8 mouse cellular contexts compared by ENCODE assay signal in the genomic region with DNA sequence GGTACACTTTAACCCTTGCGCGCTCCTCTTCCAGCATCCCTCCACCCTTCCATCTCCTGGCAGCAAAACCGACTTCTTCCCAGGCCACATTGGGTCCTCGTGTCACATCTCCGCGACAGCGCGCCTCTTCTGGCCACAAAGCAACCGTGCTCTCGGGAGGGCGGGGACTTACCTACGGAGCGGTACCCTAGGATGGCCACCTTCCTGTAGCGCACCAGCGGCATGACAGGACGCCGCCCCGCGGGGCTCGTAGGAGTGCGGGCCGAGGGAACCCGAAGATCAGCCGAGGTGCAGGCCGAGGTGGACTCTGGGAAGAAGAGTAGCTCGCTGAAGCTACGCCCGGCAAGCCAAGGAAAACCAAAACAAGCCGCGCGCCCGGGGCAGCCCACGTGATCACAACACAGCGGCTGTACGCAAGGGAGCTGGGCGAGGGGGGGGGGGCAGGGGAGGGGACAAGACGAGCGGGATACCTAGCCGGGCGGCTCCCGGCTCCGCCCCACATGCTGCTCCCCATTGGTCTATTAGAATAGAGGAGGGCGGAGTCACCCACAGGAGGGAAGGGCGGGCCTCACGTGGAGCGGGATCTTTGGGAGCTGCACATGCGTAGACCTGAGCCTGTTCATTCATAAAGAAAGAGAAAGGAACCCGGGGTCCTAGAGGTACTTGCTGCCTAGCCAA. TPM values are rescaled to one million over a fixed set of nuclear protein-coding genes. Genes with fewer than 3 reads are reported as not detected.
DNase-seq lines count a peak whose midpoint lies in the region; ATAC-seq lines count a peak whose summit lies in the region.

No protein-coding gene starts in this region.

- H3K4me1 ChIP-seq in hindbrain, embryonic 15.5 days (replicated peaks) = peaks cover 24% of the 10 kb centered on the region

- WGBS in hindbrain, embryonic 15.5 days = under 1% methylated on average over 45 of the region's 48 CpGs
- under 1% methylated on average over 48 of the region's 48 CpGs for WGBS in macrophage (ENCODE audit: missing documents)

- H3K4me3 ChIP-seq in hindbrain, embryonic 15.5 days = peak overlapping the region; percentile 66
- peak overlapping the region; percentile 57 for H3K4me3 ChIP-seq in macrophage (ENCODE audit: inconsistent target)

- H3K9me3 ChIP-seq in hindbrain, embryonic 15.5 days = no peaks in the 10 kb centered on the region

- H3K27me3 ChIP-seq in hindbrain, embryonic 15.5 days = no peaks in the 10 kb centered on the region

- H3K79me2 ChIP-seq in macrophage (ENCODE audit: inconsistent target) = no peaks in the 10 kb centered on the region

- peak overlapping the region; percentile 77 for H3K4me2 ChIP-seq in hindbrain, embryonic 15.5 days

- H3K36me3 ChIP-seq in hindbrain, embryonic 15.5 days = peaks cover 4% of the 10 kb centered on the region; the same call in 1 of the 2 replicates
- H3K36me3 ChIP-seq in macrophage (ENCODE audit: inconsistent target) = no peaks in the 10 kb centered on the region

- ATAC-seq in hindbrain, embryonic 15.5 days (ENCODE audit: low FRiP score, low read depth) = peak; percentile 97

- peak; percentile 89 for DNase-seq in WW6 (ENCODE audit: low read depth, low spot score)
- peak; percentile 92 for DNase-seq in cerebellum, postnatal 36 days
- DNase-seq in frontal cortex, postnatal 36 days (ENCODE audit: low spot score in 2 of 2) = peak; percentile 85 to 91
- peak; percentile 78 to 88 for DNase-seq in left cerebral cortex, adult 18-20 months (ENCODE audit: low spot score in 2 of 2)
- DNase-seq in right cerebral cortex, adult 18-20 months = peak; percentile 96
- peak; percentile 72 for DNase-seq in urinary bladder, postnatal 25 days (ENCODE audit: low spot score)

- peak overlapping the region; percentile 62 for H3K9ac ChIP-seq in hindbrain, embryonic 15.5 days

- peak overlapping the region; percentile 83 for H3K27ac ChIP-seq in hindbrain, embryonic 15.5 days (replicated peaks)
- H3K27ac ChIP-seq in macrophage = no peak overlapping the region; the same call in 1 of the 2 replicates

RNA-seq across cellular contexts. Expression of a gene that starts 10.1 kb away (rescaled TPM):
- 10.6 and 11.4 TPM in 2 replicates for polyA plus RNA-seq in hindbrain, embryonic 15.5 days (2015; fragmentation: Nextera tagmentation; extraction: Ambion mirVana)
- 10 to 100 TPM; 74.3 to 77.8 TPM for total RNA-seq in left cerebral cortex, adult 18-20 months (2021)
- total RNA-seq in macrophage (2018; cell fraction: chromatin; rRNA removed) = 100 to 1,000 TPM; 122 to 676 (median 339) TPM
- total RNA-seq in macrophage (2018; cell fraction: cytosol; rRNA removed) = 10 to 100 TPM; 43.4 to 81.0 (median 59.4) TPM
- 100 to 1,000 TPM in 25 of 26 experiments, 10 to 100 TPM in 1; 94.8 to 215 (median 174) TPM for total RNA-seq in macrophage (2018; cell fraction: nucleus; rRNA removed)
- 17.3 to 22.5 TPM (median 19.8 TPM) in 3 replicates for polyA plus RNA-seq in macrophage (2018)

RNA-seq across cellular contexts. Expression of a gene that starts 13.2 kb away (rescaled TPM):
- polyA plus RNA-seq in hindbrain, embryonic 15.5 days (2015; fragmentation: Nextera tagmentation; extraction: Ambion mirVana) = 32.1 and 34.5 TPM in 2 replicates
- 10 to 100 TPM in 1 of 2 experiments, 1 to 10 TPM in 1; 8.6 to 12.9 TPM for total RNA-seq in left cerebral cortex, adult 18-20 months (2021)
- total RNA-seq in macrophage (2018; cell fraction: chromatin; rRNA removed) = 1 to 10 TPM in 20 of 26 experiments, under 1 TPM in 2, not detected in 4; 0.37 to 8.0 (median 2.5) TPM
- 1 to 10 TPM in 21 of 26 experiments, under 1 TPM in 5; 0.51 to 2.0 (median 1.3) TPM for total RNA-seq in macrophage (2018; cell fraction: cytosol; rRNA removed)
- 1 to 10 TPM in 18 of 26 experiments, under 1 TPM in 5, not detected in 3; 0.56 to 4.5 (median 2.0) TPM for total RNA-seq in macrophage (2018; cell fraction: nucleus; rRNA removed)
- 0.52 to 3.0 TPM (median 2.4 TPM) in 3 replicates for polyA plus RNA-seq in macrophage (2018)

RNA-seq across cellular contexts. Expression of a gene that starts 17.2 kb away (rescaled TPM):
- 1.9 and 2.5 TPM in 2 replicates for polyA plus RNA-seq in hindbrain, embryonic 15.5 days (2015; fragmentation: Nextera tagmentation; extraction: Ambion mirVana)
- under 1 TPM; 0.21 to 0.26 TPM for total RNA-seq in left cerebral cortex, adult 18-20 months (2021)
- under 1 TPM in 15 of 26 experiments, not detected in 11; 0.18 to 0.97 (median 0.51) TPM for total RNA-seq in macrophage (2018; cell fraction: chromatin; rRNA removed)
- total RNA-seq in macrophage (2018; cell fraction: cytosol; rRNA removed) = under 1 TPM in 6 of 26 experiments, not detected in 20; 0.03 to 0.05 (median 0.04) TPM
- 1 to 10 TPM in 2 of 26 experiments, under 1 TPM in 15, not detected in 9; 0.12 to 1.4 (median 0.24) TPM for total RNA-seq in macrophage (2018; cell fraction: nucleus; rRNA removed)
- not detected in 3 replicates for polyA plus RNA-seq in macrophage (2018)

RNA-seq across cellular contexts. Expression of a gene that starts 36.9 kb away (rescaled TPM):
- 26.8 and 29.3 TPM in 2 replicates for polyA plus RNA-seq in hindbrain, embryonic 15.5 days (2015; fragmentation: Nextera tagmentation; extraction: Ambion mirVana)
- 10 to 100 TPM; 12.9 to 17.9 TPM for total RNA-seq in left cerebral cortex, adult 18-20 months (2021)
- total RNA-seq in macrophage (2018; cell fraction: chromatin; rRNA removed) = 100 to 1,000 TPM in 3 of 26 experiments, 10 to 100 TPM in 23; 27.0 to 113 (median 71.3) TPM
- 10 to 100 TPM in 2 of 26 experiments, 1 to 10 TPM in 24; 2.5 to 12.8 (median 6.6) TPM for total RNA-seq in macrophage (2018; cell fraction: cytosol; rRNA removed)
- total RNA-seq in macrophage (2018; cell fraction: nucleus; rRNA removed) = 10 to 100 TPM; 13.2 to 79.4 (median 38.5) TPM
- polyA plus RNA-seq in macrophage (2018) = 3.7 to 9.6 TPM (median 5.5 TPM) in 3 replicates

RNA-seq across cellular contexts. Expression of a gene that starts 49.8 kb away (rescaled TPM):
- 73.4 and 75.3 TPM in 2 replicates for polyA plus RNA-seq in hindbrain, embryonic 15.5 days (2015; fragmentation: Nextera tagmentation; extraction: Ambion mirVana)
- total RNA-seq in left cerebral cortex, adult 18-20 months (2021) = 10 to 100 TPM; 54.6 to 56.2 TPM
- 10 to 100 TPM; 22.0 to 92.3 (median 54.9) TPM for total RNA-seq in macrophage (2018; cell fraction: chromatin; rRNA removed)
- total RNA-seq in macrophage (2018; cell fraction: cytosol; rRNA removed) = 10 to 100 TPM; 22.1 to 38.1 (median 31.7) TPM
- 10 to 100 TPM; 20.7 to 67.8 (median 38.8) TPM for total RNA-seq in macrophage (2018; cell fraction: nucleus; rRNA removed)
- polyA plus RNA-seq in macrophage (2018) = 34.9 to 43.9 TPM (median 40.2 TPM) in 3 replicates
